Mouse (Mus musculus) forebrain, postnatal 0 days (tissue): ENCODE results near the gene Mov10l1. TPM values are rescaled to one million over a fixed set of nuclear protein-coding genes. Genes with fewer than 3 reads are reported as not detected.

ENCODE experiments used
- ATAC-seq: fragments of 200-750 bp; cut with Nextera tagmentation; 2 replicates; pipeline ENCODE4 v1.8.0; 2017; ENCODE audit warnings: mild to moderate bottlenecking, moderate library complexity
- DNase-seq: peaks from one replicate; pipeline ENCODE4 v3.0.0-alpha.2; 2015
- H3K27ac ChIP-seq: fragments of 300-500 bp; sonication (generic); 2 replicates; pipeline ENCODE4 v1.5.1; 2014; ENCODE audit warnings: low read depth, mild to moderate bottlenecking, antibody characterized with exemption, low read length, moderate library complexity, mixed read lengths
- H3K27me3 ChIP-seq: fragments of 300-500 bp; sonication (generic); 2 replicates; pipeline ENCODE4 v1.6.1; 2014; ENCODE audit warnings: mild to moderate bottlenecking, low read length, mixed read lengths; ENCODE audit not compliant: insufficient read depth
- H3K36me3 ChIP-seq: fragments of 300-500 bp; sonication (generic); 2 replicates; pipeline ENCODE4 v1.6.1; 2014; ENCODE audit warnings: mild to moderate bottlenecking, moderate library complexity; ENCODE audit not compliant: insufficient read depth
- H3K4me1 ChIP-seq: fragments of 300-500 bp; sonication (generic); 2 replicates; pipeline ENCODE4 v1.6.1; 2014; ENCODE audit warnings: antibody characterized with exemption; ENCODE audit not compliant: insufficient read depth
- H3K4me2 ChIP-seq: fragments of 300-500 bp; sonication (generic); 2 replicates; pipeline ENCODE4 v1.6.1; 2014; ENCODE audit warnings: low read depth, mild to moderate bottlenecking, moderate library complexity
- H3K4me3 ChIP-seq: fragments of 300-500 bp; sonication (generic); 2 replicates; pipeline ENCODE4 v1.5.1; 2014; ENCODE audit warnings: low read depth, low read length, mixed read lengths
- H3K9ac ChIP-seq: fragments of 300-500 bp; sonication (generic); 2 replicates; pipeline ENCODE4 v1.6.1; 2014; ENCODE audit warnings: mild to moderate bottlenecking
- H3K9me3 ChIP-seq: fragments of 300-500 bp; sonication (generic); 2 replicates; pipeline ENCODE4 v1.6.1; 2016; ENCODE audit warnings: low read length
- CTCF ChIP-seq: sonication (generic); IDR thresholded peaks from 2 replicates; pipeline ENCODE4 v1.5.1; 2016; ENCODE audit warnings: antibody characterized with exemption, control low read depth, low read depth
- WGBS: fragments of 180-500 bp; shearing (Covaris S2); extraction: QIAGEN DNeasy Blood & Tissue Kit; methylation state at CpG from one replicate; pipeline ENCODE4 v1.1.7; 2014; 5-methylcytosine and 5-hydroxymethylcytosine counted together
- polyA plus RNA-seq: library from polyadenylated mRNA; unstranded; fragments of >200 nt; fragmentation: Nextera tagmentation; extraction: Ambion mirVana; gene quantifications from 2 replicates; pipeline ENCODE4 v1.2.1, GENCODE M21; 2015
- total RNA-seq: library from RNA; depleted of rRNA; stranded (reverse); fragments of >200 nt; gene quantifications from 2 replicates; pipeline ENCODE4 v1.2.3, GENCODE M21; 2014

Mov10l1 gene
- total and polyA plus RNA-seq, 2 experiments from 2014 or later: 0.05 to 0.16 TPM

DNA sequence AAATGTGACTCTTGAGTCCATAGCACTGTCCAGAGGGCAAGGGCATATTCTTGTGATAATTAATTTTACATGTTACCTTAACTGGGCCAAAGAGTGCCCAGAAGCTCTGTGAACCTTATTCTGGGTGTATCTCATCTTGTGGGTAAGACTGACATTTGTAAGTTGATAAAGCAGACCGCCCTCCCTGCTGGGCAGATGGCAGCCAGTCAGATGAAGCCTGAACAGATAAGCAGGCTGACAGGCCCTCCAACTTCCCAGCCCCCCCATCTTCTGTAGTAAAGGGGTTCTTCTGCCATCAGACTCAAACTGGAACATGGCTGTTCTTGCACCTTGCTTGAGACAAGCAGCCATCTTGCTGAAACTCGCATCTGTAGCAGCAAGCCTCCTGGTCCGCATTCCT is 34.0 kb downstream of the Mov10l1 start:
- DNase-seq: no peak
- 90% methylated on average over 3 of the region's 3 CpGs for WGBS

GRCm38 (mm10) chr15:89020085-89020484 is 37.4 kb downstream of the Mov10l1 start:
- no peaks in the 10 kb centered on the region for H3K9me3 ChIP-seq
- ATAC-seq (no peak), DNase-seq (no peak)
- H3K4me3 ChIP-seq: no peak overlapping the region
- H3K27ac ChIP-seq: no peak overlapping the region
- H3K9ac ChIP-seq: no peak overlapping the region
- no peaks in the 10 kb centered on the region for H3K27me3 ChIP-seq
- no peaks in the 10 kb centered on the region for H3K4me1 ChIP-seq
- no peak overlapping the region for H3K4me2 ChIP-seq
- 83% methylated on average over 7 of the region's 7 CpGs for WGBS
- no peaks in the 10 kb centered on the region for H3K36me3 ChIP-seq
- TF ChIP-seq CTCF: no peak

More for the DNA sequence above, 34.0 kb downstream of the Mov10l1 start:
- H3K4me2 ChIP-seq: no peak overlapping the region
- no peak for TF ChIP-seq CTCF
- no peak overlapping the region for H3K9ac ChIP-seq
- no peak overlapping the region for H3K4me3 ChIP-seq
- no peak for ATAC-seq
- no peak overlapping the region for H3K27ac ChIP-seq
- no peaks in the 10 kb centered on the region for H3K27me3 ChIP-seq
- H3K36me3 ChIP-seq: no peaks in the 10 kb centered on the region
- no peaks in the 10 kb centered on the region for H3K4me1 ChIP-seq
- no peaks in the 10 kb centered on the region for H3K9me3 ChIP-seq

DNA sequence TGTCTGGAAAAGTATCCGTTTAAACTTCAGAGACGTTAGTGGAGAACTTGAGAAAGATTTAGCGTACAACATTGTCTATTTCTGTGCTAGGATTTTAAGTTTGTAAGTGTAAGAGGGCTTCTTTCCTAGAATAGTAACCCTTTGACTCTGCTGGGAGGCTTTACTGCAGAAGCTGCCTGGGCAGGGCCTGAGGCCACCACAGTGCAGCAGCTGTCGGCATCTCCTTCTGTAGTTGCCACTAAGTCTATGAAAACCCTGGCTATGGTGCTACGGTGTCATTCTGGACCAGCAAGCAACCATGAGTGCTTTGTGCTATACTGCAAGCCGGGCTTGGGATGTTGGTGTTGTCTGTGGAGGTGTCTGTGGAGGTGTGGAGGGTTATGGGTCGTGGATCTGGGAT is 37.8 kb downstream of the Mov10l1 start:
- no peak overlapping the region for H3K4me3 ChIP-seq
- no peak for DNase-seq

GRCm38 (mm10) chr15:89044381-89044780 is 61.7 kb downstream of the Mov10l1 start:
- H3K9me3 ChIP-seq: no peaks in the 10 kb centered on the region
- no peak overlapping the region for H3K4me2 ChIP-seq
- WGBS: 73% methylated on average over 5 of the region's 5 CpGs
- DNase-seq (no peak), ATAC-seq (no peak)
- no peaks in the 10 kb centered on the region for H3K4me1 ChIP-seq
- H3K36me3 ChIP-seq: no peaks in the 10 kb centered on the region
- H3K4me3 ChIP-seq: no peak overlapping the region
- H3K9ac ChIP-seq: no peak overlapping the region
- no peak overlapping the region for H3K27ac ChIP-seq
- H3K27me3 ChIP-seq: no peaks in the 10 kb centered on the region
- TF ChIP-seq CTCF: no peak

More for the DNA sequence above, 37.8 kb downstream of the Mov10l1 start:
- Histone ChIP-seq H3K9me3 (no peaks in the 10 kb centered on the region), H3K27ac (no peak overlapping the region), H3K36me3 (no peaks in the 10 kb centered on the region), H3K4me2 (no peak overlapping the region), H3K27me3 (no peaks in the 10 kb centered on the region), H3K4me1 (no peaks in the 10 kb centered on the region), H3K9ac (no peak overlapping the region)
- 91% methylated on average over 7 of the region's 7 CpGs for WGBS
- ATAC-seq: no peak
- TF ChIP-seq CTCF: no peak

GRCm38 (mm10) chr15:89046356-89046755 is 63.6 kb downstream of the Mov10l1 start:
- Histone ChIP-seq H3K36me3 (no peaks in the 10 kb centered on the region), H3K4me3 (no peak overlapping the region), H3K27ac (no peak overlapping the region), H3K9ac (no peak overlapping the region), H3K9me3 (no peaks in the 10 kb centered on the region), H3K27me3 (no peaks in the 10 kb centered on the region), H3K4me2 (no peak overlapping the region), H3K4me1 (no peaks in the 10 kb centered on the region)
- DNase-seq (no peak), ATAC-seq (no peak)
- TF ChIP-seq CTCF: no peak
- WGBS: 79% methylated on average over 4 of the region's 4 CpGs

DNA sequence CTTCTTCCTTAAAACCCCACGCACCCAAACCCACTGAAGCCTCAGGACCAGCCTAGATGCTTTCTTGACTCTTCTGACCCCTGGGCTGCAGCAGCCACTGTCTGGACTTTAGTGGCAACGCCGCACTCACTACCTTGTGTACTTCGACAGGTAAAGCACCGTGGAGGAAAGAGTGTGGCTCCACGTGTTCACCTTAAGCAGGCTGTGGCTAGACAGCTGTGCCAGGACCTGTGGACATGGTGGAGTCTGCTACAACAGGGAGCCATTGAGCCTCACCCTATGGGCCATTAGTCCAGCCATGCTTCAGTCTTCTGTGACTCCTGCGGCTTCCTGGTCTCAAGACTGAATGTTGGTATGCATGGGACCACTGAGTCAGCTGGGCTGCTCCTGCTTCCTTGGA is 72.0 kb downstream of the Mov10l1 start:
- DNase-seq (no peak), ATAC-seq (no peak)
- H3K9ac ChIP-seq: no peak overlapping the region
- H3K4me2 ChIP-seq: no peak overlapping the region
- TF ChIP-seq CTCF: no peak
- no peak overlapping the region for H3K27ac ChIP-seq
- H3K4me3 ChIP-seq: no peak overlapping the region
- H3K9me3 ChIP-seq: no peaks in the 10 kb centered on the region
- WGBS: 89% methylated on average over 7 of the region's 7 CpGs
- no peaks in the 10 kb centered on the region for H3K36me3 ChIP-seq
- no peaks in the 10 kb centered on the region for H3K4me1 ChIP-seq
- H3K27me3 ChIP-seq: no peaks in the 10 kb centered on the region

GRCm38 (mm10) chr15:89058736-89059135 is 76.0 kb downstream of the Mov10l1 start:
- H3K4me2 ChIP-seq: peak overlapping the region; percentile 90
- peak overlapping the region; percentile 72 for H3K4me3 ChIP-seq
- H3K9ac ChIP-seq: peak overlapping the region; percentile 81; the same call in 1 of the 2 replicates
- peaks cover 4% of the 10 kb centered on the region; the same call in 1 of the 2 replicates for H3K4me1 ChIP-seq
- no peaks in the 10 kb centered on the region for H3K27me3 ChIP-seq
- no peak for DNase-seq
- H3K27ac ChIP-seq: no peak overlapping the region
- 46% methylated on average over 6 of the region's 6 CpGs for WGBS
- H3K9me3 ChIP-seq: no peaks in the 10 kb centered on the region
- ATAC-seq: no peak
- H3K36me3 ChIP-seq: no peaks in the 10 kb centered on the region; the same call in 1 of the 2 replicates
- no peak for TF ChIP-seq CTCF
